Mouse (Mus musculus) inflammation-experienced regulatory T-cells, adult 6 months (primary cell): ENCODE data around the gene Cog3. TPM values are rescaled to one million over a fixed set of nuclear protein-coding genes. Genes with fewer than 3 reads are reported as not detected.
"Not testable (repeated sequence)": the region's sequence is repeated elsewhere in the genome, so short reads cannot be mapped to it uniquely, and the experiment has no call there.

ENCODE experiments used
- ATAC-seq: one replicate; pipeline ENCODE4 v1.8.0; 2017
- polyA plus RNA-seq, 3 experiments: library from polyadenylated mRNA; unstranded; fragments of 100-300 nt; shearing (Covaris generic); gene quantifications; one replicate each; pipeline ENCODE4 v1.2.1; 2017

Gene Cog3
- 10 to 100 TPM in 1 of 3 experiments, 1 to 10 TPM in 2; 8.5 to 10.1 (median 8.6) TPM for polyA plus RNA-seq

- peak; percentile 96 for ATAC-seq
These were observed at the start of gene Cog3 for GRCm38 (mm10) chr14:75753991-75754817. Cog3 (minus strand) TSS chr14:75754517.

- no peak for ATAC-seq
These were observed 43.6 kb upstream of the Cog3 start for GRCm38 (mm10) chr14:75797769-75798386.

GRCm38 (mm10) chr14:75795918-75796317, 41.6 kb upstream of the Cog3 start:
- ATAC-seq = no peak

GRCm38 (mm10) chr14:75794726-75795125, 40.4 kb upstream of the Cog3 start:
- ATAC-seq = no peak

GRCm38 (mm10) chr14:75794324-75794723, 40.0 kb upstream of the Cog3 start:
- ATAC-seq = no peak

GRCm38 (mm10) chr14:75793110-75793509, 38.8 kb upstream of the Cog3 start:
- ATAC-seq = no peak

GRCm38 (mm10) chr14:75791372-75791771, 37.1 kb upstream of the Cog3 start:
- no peak for ATAC-seq

GRCm38 (mm10) chr14:75790411-75790996, 36.2 kb upstream of the Cog3 start:
- ATAC-seq = no peak

GRCm38 (mm10) chr14:75789291-75789690, 35.0 kb upstream of the Cog3 start:
- ATAC-seq = no peak

GRCm38 (mm10) chr14:75787794-75788175, 33.5 kb upstream of the Cog3 start:
- ATAC-seq = no peak

- ATAC-seq = peak; percentile 97
These were observed 32.8 kb upstream of the Cog3 start, which contains the start of gene Slc25a30 for GRCm38 (mm10) chr14:75786868-75787793. Slc25a30 (minus strand) TSS chr14:75787037.

GRCm38 (mm10) chr14:75786424-75786867, 32.1 kb upstream of the Cog3 start:
- ATAC-seq = peak; percentile 48

- ATAC-seq = no peak
These were observed 25.6 kb upstream of the Cog3 start for GRCm38 (mm10) chr14:75779913-75780312.

- no peak for ATAC-seq
These were observed 22.3 kb upstream of the Cog3 start for GRCm38 (mm10) chr14:75776637-75777036.

- ATAC-seq = no peak
These were observed 19.1 kb upstream of the Cog3 start for GRCm38 (mm10) chr14:75773431-75773830.

- ATAC-seq = not testable (repeated sequence)
These were observed 18.1 kb upstream of the Cog3 start for GRCm38 (mm10) chr14:75772407-75772806.

- no peak for ATAC-seq
These were observed 16.8 kb upstream of the Cog3 start for GRCm38 (mm10) chr14:75771101-75771501.

GRCm38 (mm10) chr14:75769334-75769733, 15.0 kb upstream of the Cog3 start:
- ATAC-seq = peak; percentile 93

GRCm38 (mm10) chr14:75768275-75768608, 13.9 kb upstream of the Cog3 start:
- no peak for ATAC-seq

GRCm38 (mm10) chr14:75767492-75768274, 13.4 kb upstream of the Cog3 start:
- no peak for ATAC-seq

GRCm38 (mm10) chr14:75761028-75761805, 6.9 kb upstream of the Cog3 start:
- ATAC-seq = peak; percentile 86
